Mouse (Mus musculus) heart, adult 8-10 months (tissue): ENCODE data around the gene Lonp1. TPM values are rescaled to one million over a fixed set of nuclear protein-coding genes. Genes with fewer than 3 reads are reported as not detected.
"Not testable (repeated sequence)": the region's sequence is repeated elsewhere in the genome, so short reads cannot be mapped to it uniquely, and the experiment has no call there.

ENCODE experiments used
- DNase-seq: peaks from one replicate; pipeline ENCODE4 v3.0.0; 2022; ENCODE audit warnings: low spot score
- total RNA-seq, 4 experiments: library from RNA; stranded (reverse); gene quantifications; 2 replicates each; pipeline ENCODE4 v1.2.4; 2022

The Lonp1 gene
- 100 to 1,000 TPM; 124 to 136 (median 125) TPM for total RNA-seq

- peak; percentile 94 for DNase-seq
Measured at GRCm38 (mm10) chr17:56626754-56627470, at the start of gene Lonp1. TSS of gene Lonp1 (minus strand) at chr17:56626887.

DNA sequence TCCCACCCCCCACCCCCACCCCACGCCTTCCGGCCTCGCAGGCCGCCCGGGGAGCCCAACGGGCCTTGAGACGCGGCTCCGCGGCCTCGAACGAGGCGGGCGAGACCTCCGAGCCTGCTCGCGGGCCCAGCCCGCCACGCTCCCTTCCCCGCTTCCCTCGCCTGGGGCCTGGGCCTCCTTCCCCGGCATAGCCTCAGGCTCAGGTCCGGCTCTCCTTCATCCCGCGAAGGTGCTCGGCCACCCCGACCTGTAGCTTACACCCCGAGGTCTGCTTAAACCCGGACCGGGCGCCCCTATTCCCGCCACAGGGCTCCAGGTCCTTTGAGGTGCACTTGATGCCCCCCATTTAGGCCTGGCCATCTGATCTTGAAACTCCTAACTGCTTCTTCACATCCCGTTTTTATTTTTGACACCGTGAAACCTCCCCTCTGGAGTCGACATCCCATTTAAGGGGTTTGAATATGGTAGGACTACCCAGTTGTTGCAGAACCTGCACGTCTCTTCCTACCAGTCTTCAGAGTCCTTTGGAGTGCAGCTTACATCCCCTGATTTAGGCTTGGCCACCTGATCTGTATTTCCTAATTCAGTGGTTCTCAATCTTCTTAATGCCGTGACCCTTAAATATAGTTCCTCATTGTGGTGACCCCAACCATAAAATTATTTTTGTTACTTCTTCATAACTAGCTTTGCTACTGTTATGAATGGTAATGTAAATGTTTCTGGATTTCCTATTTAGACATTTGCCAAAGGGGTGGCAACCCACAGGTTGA lies 47.1 kb upstream of the Lonp1 start:
- DNase-seq: no peak

DNA sequence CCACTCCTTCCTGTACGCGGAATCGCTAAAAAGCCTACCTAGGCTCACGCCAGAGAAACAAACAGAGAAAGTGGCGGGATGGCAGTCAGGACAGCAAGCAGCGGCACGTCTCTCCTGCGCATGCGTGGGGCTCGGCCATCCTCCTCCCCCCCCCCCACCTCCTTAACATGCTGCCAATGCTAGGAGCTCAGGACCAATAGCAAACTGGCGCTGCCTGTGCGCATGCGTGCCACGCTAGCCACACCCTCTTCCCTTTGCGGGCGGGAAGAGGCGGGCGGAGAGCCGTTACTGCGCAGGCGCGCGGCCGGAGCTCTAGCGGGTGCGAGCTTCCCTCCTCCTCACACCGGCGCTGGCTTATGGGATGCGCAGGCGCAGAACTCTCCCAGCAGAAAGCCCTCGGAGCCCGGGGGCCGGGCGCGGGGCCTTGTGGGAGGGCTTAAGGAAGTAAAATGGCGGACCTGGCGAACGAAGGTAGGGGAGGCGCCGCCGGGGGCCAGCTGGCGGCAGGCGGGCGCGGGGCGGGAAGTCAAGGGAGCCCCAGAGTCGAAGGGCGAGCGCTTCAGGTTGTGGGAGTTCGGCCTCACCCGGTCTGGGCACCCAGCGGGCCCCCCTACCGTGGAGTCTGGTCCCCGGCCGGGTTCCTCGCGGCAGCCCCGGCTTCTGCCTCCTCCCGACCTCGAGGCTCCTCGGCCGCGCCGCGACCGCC lies 46.4 kb upstream of the Lonp1 start, which contains the start of gene Ranbp3:
TSS of gene Ranbp3 (plus strand) at position 354 of the 706 bp plus-strand sequence.
- DNase-seq: peak; percentile 98

- DNase-seq: no peak
Measured at GRCm38 (mm10) chr17:56669766-56670165, 43.1 kb upstream of the Lonp1 start.

DNA sequence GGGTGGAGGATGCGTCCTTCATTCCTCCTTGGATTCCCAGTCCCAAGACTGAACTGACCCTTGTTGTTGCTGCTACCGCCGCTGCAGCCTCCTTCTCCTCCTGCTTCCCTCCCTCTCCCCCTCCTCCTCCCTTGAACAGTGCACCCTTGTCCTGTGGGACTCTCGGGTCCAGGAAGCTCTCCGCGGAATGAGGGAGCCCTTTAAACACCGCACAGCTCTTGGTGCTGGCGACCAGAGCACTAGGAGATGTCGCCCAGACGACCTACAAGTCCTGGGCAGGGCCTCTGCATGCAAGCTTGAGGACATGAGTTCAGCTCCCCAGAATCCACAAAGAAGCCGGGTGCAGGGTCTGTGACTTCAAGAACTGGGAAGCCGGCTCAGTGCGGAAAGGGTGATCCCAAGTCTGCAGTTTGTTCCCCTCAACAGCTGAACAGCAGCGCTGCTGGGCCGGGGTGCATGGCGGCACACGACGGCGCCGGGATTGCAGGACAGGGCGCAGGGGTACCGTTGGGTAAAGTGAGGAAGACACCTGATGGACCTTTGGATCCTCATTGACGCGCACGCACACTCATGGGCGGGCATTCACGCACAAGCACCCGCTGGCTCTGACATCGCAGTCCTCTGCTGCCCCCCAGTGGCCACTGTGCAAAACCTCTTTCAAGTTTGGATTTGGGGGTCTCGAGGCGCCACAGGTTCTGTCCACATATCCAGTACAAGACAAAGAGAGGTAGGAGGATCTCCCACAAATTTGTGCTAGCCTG lies 41.9 kb upstream of the Lonp1 start:
- DNase-seq: peak; percentile 78

DNA sequence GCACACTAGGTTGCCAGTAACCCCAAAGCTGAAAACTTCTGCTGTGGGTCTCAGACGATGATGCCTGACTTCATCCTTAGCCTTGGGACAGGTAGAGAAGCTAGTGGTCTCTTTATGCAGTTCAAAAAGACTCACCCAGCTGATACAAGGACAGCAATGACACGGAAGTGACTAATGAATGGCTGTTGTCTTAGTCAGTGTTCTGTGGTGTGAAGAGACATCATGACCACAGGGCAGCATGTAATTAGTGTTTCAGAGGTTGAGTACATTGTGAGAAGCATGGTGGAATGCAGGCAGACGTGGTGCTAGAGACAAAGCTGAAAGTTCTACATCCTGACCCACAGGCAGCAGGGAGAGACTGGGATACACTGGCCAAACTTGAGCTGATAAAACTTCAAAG lies 40.9 kb upstream of the Lonp1 start:
- no peak for DNase-seq

- no peak for DNase-seq
Measured at GRCm38 (mm10) chr17:56666384-56666783, 39.7 kb upstream of the Lonp1 start.

GRCm38 (mm10) chr17:56664333-56664732 lies 37.6 kb upstream of the Lonp1 start:
- DNase-seq: no peak

- no peak for DNase-seq
Measured at GRCm38 (mm10) chr17:56663659-56664058, 37.0 kb upstream of the Lonp1 start.

DNA sequence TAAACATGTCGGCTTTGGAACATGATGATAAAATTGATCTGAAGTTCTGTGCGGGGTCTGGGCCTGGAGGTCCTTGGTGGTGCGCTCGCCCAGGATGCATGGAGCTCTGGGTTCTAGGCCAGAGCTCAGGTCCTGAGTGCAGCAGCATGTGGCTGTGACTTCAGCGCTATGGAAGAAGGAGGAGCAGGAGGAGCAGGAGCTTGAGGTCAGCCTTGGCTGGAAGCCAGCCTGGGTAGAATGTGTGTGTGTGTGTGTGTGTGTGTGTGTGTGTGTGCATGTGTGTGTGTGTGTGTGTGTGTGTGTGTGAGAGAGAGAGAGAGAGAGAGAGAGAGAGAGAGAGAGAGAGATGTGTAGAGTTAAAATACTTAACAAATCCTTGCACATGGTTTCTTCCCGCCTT lies 29.5 kb upstream of the Lonp1 start:
- DNase-seq: no peak

DNA sequence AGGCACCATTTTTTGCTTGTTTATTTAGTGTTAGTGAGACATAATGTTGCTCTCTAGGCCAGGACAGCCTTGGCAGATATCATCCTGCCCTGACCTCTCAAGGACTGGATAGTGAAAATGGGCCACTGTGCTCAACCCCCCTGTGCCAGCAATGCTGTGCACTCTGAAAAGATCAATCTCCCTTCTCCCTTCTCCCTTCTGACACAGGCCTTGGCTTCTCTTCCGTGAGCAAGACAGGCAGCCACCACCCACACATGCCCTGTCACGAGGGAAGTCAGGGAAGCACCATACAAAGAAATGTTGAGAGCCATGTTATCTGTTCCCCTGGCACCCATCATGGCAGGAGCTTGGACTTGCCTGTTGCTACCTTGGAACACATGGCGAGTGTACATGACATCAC lies 28.6 kb upstream of the Lonp1 start:
- no peak for DNase-seq

DNA sequence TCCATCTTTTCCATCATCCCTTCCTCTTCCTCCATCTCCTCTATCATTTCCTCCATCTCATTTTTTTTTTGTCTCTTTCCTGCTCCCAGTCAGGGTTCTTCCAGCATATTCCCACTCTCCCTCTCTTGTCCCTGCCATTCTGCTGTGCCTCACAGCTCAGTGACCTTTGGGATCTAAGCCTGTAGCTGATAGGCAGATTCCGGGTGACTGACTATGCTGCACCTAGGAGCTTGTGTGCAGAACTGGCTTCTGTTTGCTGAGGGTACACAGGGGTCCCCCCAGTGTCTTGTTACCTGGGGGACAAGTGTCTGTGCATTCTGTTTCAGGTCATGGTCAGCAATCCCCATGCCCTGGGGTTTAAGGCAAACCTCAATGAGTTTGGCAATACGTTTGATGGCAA lies 28.1 kb upstream of the Lonp1 start:
- no peak for DNase-seq

GRCm38 (mm10) chr17:56651801-56652200 lies 25.1 kb upstream of the Lonp1 start:
- DNase-seq: no peak

- no peak for DNase-seq
Measured at GRCm38 (mm10) chr17:56647546-56647945, 20.9 kb upstream of the Lonp1 start.

DNA sequence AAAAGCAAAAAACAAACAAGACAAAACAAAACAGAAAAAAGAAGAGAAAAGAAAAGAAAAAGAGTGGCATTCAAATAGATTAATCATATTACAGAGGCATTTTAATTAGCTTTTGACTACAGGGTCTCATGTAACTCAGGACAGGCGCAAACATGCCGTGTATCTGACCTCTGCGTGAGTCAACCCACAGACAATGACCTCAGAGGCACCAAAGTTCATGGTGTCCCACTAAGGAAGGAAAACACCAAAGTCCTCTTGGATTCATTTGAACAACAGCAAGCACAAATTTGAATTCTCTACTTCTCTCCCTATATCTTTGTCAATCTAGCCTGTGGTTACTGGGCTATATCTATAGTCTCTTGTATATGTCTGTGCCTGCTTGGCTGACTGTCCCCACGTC lies 16.6 kb upstream of the Lonp1 start:
- no peak for DNase-seq

DNA sequence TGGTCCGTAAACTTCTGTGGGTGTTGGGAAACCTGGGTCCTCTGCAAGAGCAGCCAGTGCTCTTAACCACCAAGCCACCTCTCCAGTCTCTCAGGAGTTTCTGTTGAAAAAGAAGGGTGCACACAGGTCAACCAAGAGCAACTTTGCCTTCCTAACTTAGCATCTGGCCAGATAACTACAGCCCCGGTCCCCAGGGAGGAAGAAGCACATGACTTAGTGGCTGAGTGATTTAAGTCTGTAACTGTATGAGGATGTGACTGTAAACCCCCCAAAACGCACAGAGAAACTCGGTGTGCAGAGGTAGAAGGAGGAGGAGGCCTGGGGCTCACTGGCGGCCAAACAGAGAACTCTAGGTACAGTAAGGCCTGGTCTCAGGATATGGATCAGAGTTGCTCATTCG lies 7.3 kb upstream of the Lonp1 start:
- DNase-seq: no peak

- DNase-seq: no peak
Measured at GRCm38 (mm10) chr17:56631807-56632206, 5.1 kb upstream of the Lonp1 start.

DNA sequence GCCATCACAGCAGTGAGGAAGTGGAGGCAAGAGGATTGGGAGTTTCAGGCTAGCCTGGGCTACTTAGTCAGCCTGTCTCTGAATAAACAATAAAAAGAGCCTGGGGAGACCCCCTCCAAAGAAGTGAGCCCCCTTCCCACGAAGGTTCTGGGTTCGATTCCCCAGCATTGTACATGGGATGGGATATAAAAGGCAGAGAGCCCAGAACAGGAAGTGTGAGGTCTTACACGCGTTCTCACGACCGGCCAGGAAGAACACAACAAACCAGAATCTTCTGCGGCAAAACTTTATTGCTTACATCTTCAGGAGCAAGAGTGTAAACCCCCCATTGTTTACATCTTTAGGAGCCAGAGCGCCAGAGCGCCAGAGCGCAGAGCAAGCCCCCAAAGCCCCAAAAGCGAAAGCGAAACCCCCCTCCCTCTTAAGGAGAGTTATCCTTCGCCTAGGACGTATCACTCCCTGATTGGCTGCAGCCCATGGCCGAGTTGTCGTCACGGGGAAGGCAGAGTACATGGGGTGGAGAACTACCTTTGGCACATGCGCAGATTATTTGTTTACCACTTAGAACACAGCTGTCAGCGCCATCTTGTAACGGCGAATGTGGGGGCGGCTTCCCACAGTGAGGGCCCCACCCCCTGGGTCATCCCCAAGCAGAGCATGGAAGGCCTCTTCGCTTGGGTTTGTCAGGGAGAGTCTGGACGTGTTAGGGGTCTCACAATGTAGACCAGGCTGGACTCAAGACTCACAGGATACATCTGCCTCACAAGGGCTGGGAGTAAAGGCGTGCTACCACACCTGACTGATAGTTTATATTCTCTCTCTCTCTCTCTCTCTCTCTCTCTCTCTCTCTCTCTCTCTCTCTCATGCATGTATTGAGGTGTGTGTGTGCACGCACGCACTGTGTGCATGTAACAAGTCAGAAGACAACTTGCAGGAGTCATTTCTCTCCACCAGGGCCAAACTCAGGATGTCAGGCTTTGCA lies 3.4 kb upstream of the Lonp1 start:
- not testable (repeated sequence) for DNase-seq

DNA sequence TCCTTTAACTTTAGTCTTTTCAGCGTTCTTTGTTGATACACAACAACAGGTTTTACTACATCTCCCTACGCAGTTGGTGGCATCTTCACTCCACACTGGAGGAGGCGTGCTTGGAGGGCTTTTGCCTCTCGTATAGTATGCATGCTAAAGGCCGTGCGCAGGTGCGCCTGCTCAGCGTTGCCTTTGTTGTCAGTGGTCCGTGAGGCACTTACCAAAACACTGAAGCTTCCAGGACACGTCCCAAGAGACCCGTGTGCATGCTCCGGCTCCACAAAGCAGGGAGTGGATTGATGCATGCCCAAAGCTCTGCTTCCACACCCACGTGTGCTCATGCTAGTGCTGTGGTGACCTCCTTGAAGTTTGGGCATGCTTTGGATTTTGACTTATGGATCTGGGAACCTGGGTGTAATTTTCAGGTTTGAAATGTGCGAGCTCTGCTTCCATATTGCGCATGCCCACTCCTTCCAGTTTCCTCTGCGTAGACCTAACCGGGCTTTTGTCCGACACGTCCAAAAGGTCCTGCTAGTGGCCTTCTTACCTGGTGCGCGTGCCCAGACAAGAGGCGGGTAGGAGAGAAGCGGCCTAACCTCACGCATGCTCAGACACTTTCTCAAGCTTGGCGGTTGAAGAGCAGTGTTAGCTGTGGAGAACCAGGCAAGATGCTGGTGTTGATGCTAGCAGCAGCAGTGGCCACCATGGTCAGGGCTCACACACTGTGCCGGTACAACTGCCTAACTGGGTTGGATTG lies 1.0 kb upstream of the Lonp1 start, which contains the start of gene Catsperd:
TSS of gene Catsperd (plus strand) at position 614 of the 748 bp plus-strand sequence.
- no peak for DNase-seq

DNA sequence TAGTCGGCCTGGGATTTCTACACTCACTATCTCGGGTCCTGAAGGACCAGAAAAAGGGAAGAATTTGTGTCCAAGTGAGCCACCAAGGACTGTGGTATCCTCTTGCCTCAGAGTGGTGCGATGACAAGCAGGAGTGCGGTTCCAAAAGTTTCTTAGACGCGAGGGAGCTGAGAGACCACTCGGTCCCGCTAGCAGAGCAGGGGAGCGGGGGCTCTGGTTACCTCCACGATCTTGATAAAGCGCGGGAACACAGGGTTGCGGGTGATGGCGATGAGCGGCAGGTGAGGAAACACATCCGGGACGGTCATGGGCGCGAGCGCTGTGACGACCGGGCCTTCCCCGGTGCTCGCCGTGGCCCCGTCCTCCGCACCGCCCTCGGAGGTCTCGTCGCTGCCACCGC lies 427 bp downstream of the Lonp1 start:
- no peak for DNase-seq
